Mouse (Mus musculus) spleen, adult 2 months (tissue): ENCODE measurements around the gene Osbp2. TPM values are rescaled to one million over a fixed set of nuclear protein-coding genes. Genes with fewer than 3 reads are reported as not detected.

ENCODE experiments used
- DNase-seq, 2 experiments: peaks; one replicate each; pipeline versions ENCODE4 v3.0.0 to v3.0.0-alpha.2; 2012 to 2021; ENCODE audit warnings: low spot score in 2 of 2, low read depth in 1 of 2
- H3K27ac ChIP-seq: fragments of 200-500 bp; 2 replicates; pipeline ENCODE4 v1.5.1; 2012; ENCODE audit warnings: low read length, inconsistent platforms; ENCODE audit not compliant: insufficient read depth
- H3K27me3 ChIP-seq: fragments of 200-500 bp; 2 replicates; pipeline ENCODE4 v1.6.1; 2012; ENCODE audit warnings: mild to moderate bottlenecking, moderate library complexity, low read length, inconsistent platforms; ENCODE audit not compliant: control insufficient read depth, insufficient read depth
- H3K36me3 ChIP-seq: fragments of 200-500 bp; 2 replicates; pipeline ENCODE4 v1.6.1; 2012; ENCODE audit warnings: mild to moderate bottlenecking, low read length, inconsistent platforms; ENCODE audit not compliant: control insufficient read depth, insufficient read depth
- H3K4me1 ChIP-seq: fragments of 200-500 bp; 2 replicates; pipeline ENCODE4 v1.6.1; 2011; ENCODE audit warnings: inconsistent platforms; ENCODE audit not compliant: control insufficient read depth, insufficient read depth, insufficient read length
- H3K4me3 ChIP-seq: fragments of 200-500 bp; 2 replicates; pipeline ENCODE4 v1.5.1; 2011; ENCODE audit warnings: mild to moderate bottlenecking, inconsistent platforms; ENCODE audit not compliant: insufficient read depth, insufficient read length; ENCODE audit errors: extremely low read depth
- CTCF ChIP-seq: fragments of 200-500 bp; IDR thresholded peaks from 2 replicates; pipeline ENCODE4 v1.5.1; 2011; ENCODE audit warnings: mild to moderate bottlenecking, inconsistent platforms; ENCODE audit not compliant: insufficient read depth, insufficient read length, insufficient replicate concordance; ENCODE audit errors: extremely low read depth
- POLR2A ChIP-seq: fragments of 200-500 bp; IDR thresholded peaks from 2 replicates; pipeline ENCODE4 v1.6.1; 2011; ENCODE audit warnings: low read depth, low read length, inconsistent platforms
- WGBS: fragments of 180-500 bp; shearing (Covaris S2); methylation state at CpG from one replicate; pipeline ENCODE4 v1.1.7; 2018; 5-methylcytosine and 5-hydroxymethylcytosine counted together
- polyA plus RNA-seq: library from polyadenylated mRNA; depleted of rRNA; stranded (reverse); fragments of >200 nt; gene quantifications from 2 replicates; pipeline ENCODE4 v1.2.3, GENCODE M21; 2012

The Osbp2 gene
- polyA plus RNA-seq, 1 experiment: 0.05 TPM

DNA sequence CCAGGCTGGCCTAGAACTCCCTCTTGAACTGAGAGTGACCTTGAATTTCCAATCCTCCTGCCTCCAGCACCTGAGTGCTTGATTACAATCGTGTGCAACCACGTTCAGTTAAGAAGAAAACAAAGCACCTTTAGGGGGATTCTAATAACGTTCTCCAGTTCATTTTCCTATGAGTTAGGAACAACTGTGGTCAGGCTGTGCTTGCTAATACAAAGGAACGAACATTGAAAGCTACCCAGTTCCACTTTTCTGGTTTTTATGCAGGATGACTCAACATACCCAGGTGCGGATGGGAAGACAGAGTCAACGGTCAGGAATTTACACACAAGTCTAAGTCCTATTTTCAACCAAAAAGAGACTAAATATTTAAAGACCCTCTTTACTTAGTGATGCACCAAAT, 30.3 kb upstream of the Osbp2 start:
- WGBS: 83% methylated on average over 6 of the region's 6 CpGs
- Histone ChIP-seq H3K4me1 (peaks cover 2% of the 10 kb centered on the region; the same call in 1 of the 2 replicates), H3K36me3 (no peaks in the 10 kb centered on the region), H3K27me3 (no peaks in the 10 kb centered on the region), H3K27ac (no peak overlapping the region), H3K4me3 (no peak overlapping the region)
- DNase-seq: no peak
- TF ChIP-seq CTCF (no peak), POLR2A (no peak)

DNA sequence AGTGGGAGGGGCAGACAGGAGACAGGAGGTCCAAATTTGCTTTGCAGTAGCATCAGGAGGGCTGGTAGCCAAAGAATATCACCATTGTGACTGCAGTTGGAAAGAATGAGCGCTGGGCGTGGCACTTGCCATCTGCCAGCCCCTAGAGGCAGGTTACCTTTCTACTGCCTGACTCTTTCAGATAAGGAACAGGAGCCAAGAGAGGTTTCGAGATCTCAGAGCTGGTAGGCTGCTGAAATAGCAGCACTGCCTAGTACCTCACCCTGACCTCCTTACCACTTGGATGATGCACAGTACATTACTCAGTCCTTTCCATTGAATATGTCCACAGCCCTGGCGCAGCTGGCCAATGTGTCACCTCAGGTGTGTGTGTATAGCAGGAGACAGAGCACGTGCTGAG, 23.6 kb upstream of the Osbp2 start:
- DNase-seq: no peak
- Histone ChIP-seq H3K4me3 (no peak overlapping the region), H3K4me1 (no peaks in the 10 kb centered on the region), H3K27ac (no peak overlapping the region), H3K36me3 (no peaks in the 10 kb centered on the region), H3K27me3 (no peaks in the 10 kb centered on the region)
- 86% methylated on average over 5 of the region's 5 CpGs for WGBS
- TF ChIP-seq CTCF (no peak), POLR2A (no peak)

DNA sequence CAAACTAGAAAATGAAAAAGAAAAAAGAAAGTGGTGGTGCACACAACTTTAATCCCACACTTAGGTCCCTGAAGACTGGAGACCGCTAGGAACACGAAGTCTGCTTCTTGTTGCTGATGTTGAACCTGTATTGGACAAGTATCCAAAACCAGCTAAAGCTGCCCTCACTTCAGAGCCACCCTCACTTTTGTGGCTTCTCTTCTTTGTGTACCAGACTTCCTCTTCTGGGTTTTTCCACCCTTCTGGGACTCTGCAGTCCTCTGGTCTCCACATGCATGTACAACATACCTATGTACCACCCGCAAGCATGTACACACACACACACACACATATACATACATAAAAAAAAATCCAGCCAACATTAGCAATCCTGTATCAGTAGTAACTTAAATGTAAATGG, 20.0 kb upstream of the Osbp2 start:
- DNase-seq: no peak
- Histone ChIP-seq H3K4me1 (no peaks in the 10 kb centered on the region), H3K27ac (no peak overlapping the region), H3K27me3 (no peaks in the 10 kb centered on the region), H3K36me3 (no peaks in the 10 kb centered on the region), H3K4me3 (no peak overlapping the region)
- TF ChIP-seq CTCF (no peak), POLR2A (no peak)
- 34% methylated on average over 3 of the region's 3 CpGs for WGBS

DNA sequence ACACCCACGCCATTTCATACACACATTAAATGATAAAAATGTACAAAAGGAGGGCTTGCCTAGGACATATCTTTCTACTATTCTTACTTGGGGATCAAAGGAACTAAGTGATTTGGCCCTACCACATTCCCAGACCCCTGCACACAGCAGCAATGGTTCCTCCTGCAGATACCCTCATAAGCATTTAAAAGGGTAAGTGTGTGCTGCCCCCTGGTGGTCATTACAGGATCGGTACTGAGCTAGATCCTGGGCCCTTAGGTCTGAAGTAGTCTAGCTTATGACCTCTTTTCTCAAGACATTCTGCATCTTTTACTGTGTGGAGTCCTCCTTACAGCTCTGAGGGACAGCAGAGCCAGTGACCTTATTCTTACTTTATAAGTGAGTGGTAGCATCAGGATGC, 16.1 kb upstream of the Osbp2 start:
- DNase-seq: peak; percentile 34 to 58
- no peak overlapping the region for H3K4me3 ChIP-seq
- no peaks in the 10 kb centered on the region for H3K4me1 ChIP-seq
- no peak overlapping the region for H3K27ac ChIP-seq
- peak; percentile 56; the same call in 1 of the 2 replicates for TF ChIP-seq CTCF
- TF ChIP-seq POLR2A: no peak
- no peaks in the 10 kb centered on the region for H3K36me3 ChIP-seq
- no peaks in the 10 kb centered on the region for H3K27me3 ChIP-seq
- 39% methylated on average over 2 of the region's 2 CpGs for WGBS

DNA sequence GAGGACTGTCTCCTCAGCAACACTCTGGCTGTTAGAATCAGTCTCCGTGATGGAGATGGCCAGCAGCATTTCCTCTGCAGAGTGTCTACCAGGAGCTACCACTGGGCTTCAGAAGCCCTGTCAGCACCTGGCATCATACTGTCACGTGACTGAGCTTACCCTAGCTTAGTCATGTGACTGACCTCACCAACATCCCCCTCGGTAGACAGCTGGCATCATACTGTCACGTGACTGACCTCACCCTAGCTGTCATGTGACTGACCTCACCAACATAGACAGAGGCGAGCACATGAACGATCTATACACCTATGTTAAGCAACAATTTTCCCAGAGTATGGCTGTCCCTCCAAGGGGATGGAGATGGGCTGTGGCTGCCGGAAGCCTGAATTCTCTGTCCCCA, 15.0 kb upstream of the Osbp2 start:
- H3K27ac ChIP-seq: no peak overlapping the region

DNA sequence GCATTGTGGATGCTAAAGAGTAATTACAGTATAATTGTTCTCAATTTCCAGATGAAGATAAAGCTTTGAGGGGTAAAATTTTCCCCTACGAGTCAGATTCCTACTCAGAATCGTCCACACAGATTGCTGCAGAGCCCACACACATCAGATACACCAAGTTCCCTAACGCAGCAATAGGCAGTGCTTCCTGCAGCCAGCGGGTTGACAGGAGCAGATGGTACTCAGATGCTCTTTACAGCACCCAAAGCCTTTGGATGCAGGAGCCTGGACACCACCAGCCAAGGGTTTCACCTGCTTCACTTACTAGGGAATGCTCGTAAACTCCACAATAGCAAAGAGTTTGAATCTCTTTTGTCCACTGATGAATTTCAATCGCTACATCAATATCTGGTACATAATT, 12.7 kb upstream of the Osbp2 start:
- no peak overlapping the region for H3K4me3 ChIP-seq
- DNase-seq: no peak
- no peak overlapping the region for H3K27ac ChIP-seq
- WGBS: 81% methylated on average over 6 of the region's 6 CpGs
- no peak for TF ChIP-seq POLR2A
- TF ChIP-seq CTCF: no peak
- H3K27me3 ChIP-seq: no peaks in the 10 kb centered on the region
- no peaks in the 10 kb centered on the region for H3K36me3 ChIP-seq
- no peaks in the 10 kb centered on the region for H3K4me1 ChIP-seq

More for the DNA sequence above, 15.0 kb upstream of the Osbp2 start:
- H3K27me3 ChIP-seq: no peaks in the 10 kb centered on the region
- no peak overlapping the region for H3K4me3 ChIP-seq
- no peaks in the 10 kb centered on the region for H3K36me3 ChIP-seq
- WGBS: 58% methylated on average over 7 of the region's 7 CpGs
- TF ChIP-seq CTCF: no peak
- no peak for TF ChIP-seq POLR2A
- DNase-seq: no peak
- H3K4me1 ChIP-seq: no peaks in the 10 kb centered on the region

DNA sequence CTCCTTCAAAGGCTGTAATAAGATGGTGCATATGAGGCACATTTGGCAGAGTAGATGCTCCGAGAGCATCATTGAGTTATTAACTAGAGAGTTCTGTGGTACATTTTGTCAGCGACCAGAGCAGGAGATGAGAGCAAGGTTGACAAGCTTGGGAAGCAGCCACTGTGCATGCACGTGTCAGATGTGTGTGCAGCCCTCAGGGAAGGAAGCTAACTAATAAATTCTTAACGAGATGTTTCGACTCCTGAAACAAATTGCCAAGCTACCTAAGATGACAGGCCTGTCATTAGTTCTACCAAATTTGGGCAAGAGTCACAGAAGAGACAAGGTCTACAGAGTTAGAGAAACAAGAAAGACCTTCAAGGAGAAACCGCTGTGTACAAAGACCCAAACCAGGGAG, 640 bp upstream of the Osbp2 start:
- peaks cover 6% of the 10 kb centered on the region for H3K27me3 ChIP-seq
- H3K36me3 ChIP-seq: no peaks in the 10 kb centered on the region
- no peak for TF ChIP-seq CTCF
- no peak for TF ChIP-seq POLR2A
- no peak overlapping the region for H3K27ac ChIP-seq
- 22% methylated on average over 6 of the region's 6 CpGs for WGBS
- no peaks in the 10 kb centered on the region; the same call in 1 of the 2 replicates for H3K4me1 ChIP-seq
- no peak for DNase-seq
- H3K4me3 ChIP-seq: no peak overlapping the region
